Mouse (Mus musculus): ENCODE data around the gene Gemin5.

GRCm38 (mm10) chr11:58189675-58190074 is 21.3 kb upstream of the Gemin5 start:
- no peak for TF ChIP-seq POLR2A (IDR thresholded peaks at IDR 0.05; ENCODE audit: control insufficient read depth, low read depth, low read length)
- TF ChIP-seq CTCF (IDR thresholded peaks at IDR 0.05; ENCODE audit: control insufficient read depth, insufficient read depth, insufficient replicate concordance, low read depth, low read length), result no peak

Measured in testis, adult 2 months (tissue).